Mouse (Mus musculus) limb, embryonic 10.5 days (tissue): Measurements from ENCODE around the gene Lin52. TPM values are rescaled to one million over a fixed set of nuclear protein-coding genes. Genes with fewer than 3 reads are reported as not detected.

Experiments
- DNase-seq: peaks from one replicate; pipeline ENCODE4 v3.0.0-alpha.2; 2017; ENCODE audit warnings: low spot score
- H3K27ac ChIP-seq: fragments of 300-500 bp; sonication (generic); 2 replicates; pipeline ENCODE4 v1.5.1; 2016; ENCODE audit warnings: mild to moderate bottlenecking
- H3K27me3 ChIP-seq: fragments of 300-500 bp; sonication (generic); 2 replicates; pipeline ENCODE4 v1.6.1; 2016; ENCODE audit warnings: low read depth, mild to moderate bottlenecking; ENCODE audit not compliant: poor library complexity, severe bottlenecking
- H3K36me3 ChIP-seq: fragments of 300-500 bp; sonication (generic); 2 replicates; pipeline ENCODE4 v1.6.1; 2016; ENCODE audit warnings: mild to moderate bottlenecking, moderate library complexity
- H3K4me1 ChIP-seq: fragments of 300-500 bp; sonication (generic); 2 replicates; pipeline ENCODE4 v1.6.1; 2016
- H3K4me3 ChIP-seq: fragments of 300-500 bp; sonication (generic); 2 replicates; pipeline ENCODE4 v1.5.1; 2016; ENCODE audit warnings: mild to moderate bottlenecking, moderate library complexity
- H3K9me3 ChIP-seq: fragments of 300-500 bp; sonication (generic); replicated peaks from 2 replicates; pipeline ENCODE4 v1.6.1; 2016; ENCODE audit warnings: mild to moderate bottlenecking
- WGBS: fragments of 180-500 bp; shearing (Covaris S2); methylation state at CpG from one replicate; pipeline ENCODE4 v1.1.7; 2016; 5-methylcytosine and 5-hydroxymethylcytosine counted together
- polyA plus RNA-seq: library from polyadenylated mRNA; unstranded; fragments of >200 nt; fragmentation: Nextera tagmentation; extraction: Ambion mirVana; gene quantifications from 2 replicates; pipeline ENCODE4 v1.2.1, GENCODE M21; 2016

The Lin52 gene
- polyA plus RNA-seq, 1 experiment from 2014 or later, result 29.2 TPM

DNA sequence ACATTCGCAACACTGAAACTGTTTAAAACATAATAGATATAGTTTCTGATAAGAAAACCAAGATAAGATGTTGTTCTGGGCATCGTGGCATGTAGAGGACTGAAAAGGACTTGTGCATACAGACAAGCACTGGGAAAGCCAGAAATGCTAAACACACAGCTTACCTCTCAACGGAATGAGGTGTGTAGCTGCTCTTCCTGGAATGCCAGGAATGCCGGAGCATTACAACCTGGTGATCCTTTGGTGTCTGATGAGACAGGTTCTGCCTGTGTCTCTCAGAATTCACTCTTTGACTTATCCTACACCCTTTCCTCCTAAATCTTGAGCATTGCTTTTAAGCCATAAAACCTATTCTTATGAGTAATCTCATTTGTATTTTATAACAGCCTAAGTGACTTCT lies 8.7 kb upstream of the Lin52 start:
- no peaks in the 10 kb centered on the region for H3K4me1 ChIP-seq
- H3K9me3 ChIP-seq, result no peaks in the 10 kb centered on the region
- H3K4me3 ChIP-seq, result no peak overlapping the region
- 72% methylated on average over 4 of the region's 4 CpGs for WGBS
- no peak overlapping the region for H3K27ac ChIP-seq
- no peaks in the 10 kb centered on the region for H3K27me3 ChIP-seq
- no peaks in the 10 kb centered on the region for H3K36me3 ChIP-seq
- no peak for DNase-seq

DNA sequence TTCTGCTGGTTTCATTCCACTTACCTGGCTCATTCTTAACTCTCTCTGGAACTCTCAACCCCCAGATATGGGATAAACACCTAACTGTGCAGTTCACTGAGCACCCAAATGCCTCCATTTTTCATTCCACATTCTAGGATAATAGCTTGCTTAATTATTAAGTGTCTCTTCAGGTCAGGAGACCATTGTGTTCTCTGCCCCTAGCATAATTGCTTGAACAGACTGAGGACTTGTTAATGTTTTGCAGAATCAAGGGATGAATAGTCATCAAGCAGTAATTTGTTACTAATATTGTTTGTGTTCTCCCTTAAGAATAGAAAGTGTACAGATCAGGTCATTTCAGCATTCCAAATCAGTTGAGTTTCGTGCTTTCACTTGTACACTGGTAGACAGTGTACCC lies 3.8 kb upstream of the Lin52 start:
- H3K27me3 ChIP-seq, result no peaks in the 10 kb centered on the region
- 71% methylated on average over 1 of the region's 1 CpGs for WGBS
- H3K36me3 ChIP-seq, result no peaks in the 10 kb centered on the region
- H3K27ac ChIP-seq, result no peak overlapping the region
- DNase-seq, result no peak
- no peak overlapping the region for H3K4me3 ChIP-seq
- H3K4me1 ChIP-seq, result peaks cover 17% of the 10 kb centered on the region
- no peaks in the 10 kb centered on the region for H3K9me3 ChIP-seq

DNA sequence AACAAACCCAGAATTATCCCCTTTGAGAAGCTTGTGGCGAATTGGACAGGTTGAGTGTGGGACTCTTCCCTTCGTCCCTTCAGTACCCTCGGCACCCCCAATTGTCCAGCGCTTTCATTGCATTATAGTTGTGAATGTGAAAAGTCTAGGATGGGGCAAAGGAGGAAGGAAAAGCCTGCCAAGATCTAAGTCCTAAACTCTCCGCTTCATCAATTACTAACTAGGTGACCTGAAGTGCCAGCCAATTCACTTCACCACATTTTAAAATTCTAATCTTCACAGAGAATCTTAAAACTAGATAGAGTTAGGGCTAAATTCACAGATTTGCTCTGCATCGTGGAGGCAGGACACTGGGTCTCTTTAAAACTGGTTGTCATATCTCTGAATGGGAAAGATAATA lies 3.0 kb upstream of the Lin52 start:
- Histone ChIP-seq H3K9me3 (no peaks in the 10 kb centered on the region), H3K4me1 (peaks cover 20% of the 10 kb centered on the region)
- no peak for DNase-seq

DNA sequence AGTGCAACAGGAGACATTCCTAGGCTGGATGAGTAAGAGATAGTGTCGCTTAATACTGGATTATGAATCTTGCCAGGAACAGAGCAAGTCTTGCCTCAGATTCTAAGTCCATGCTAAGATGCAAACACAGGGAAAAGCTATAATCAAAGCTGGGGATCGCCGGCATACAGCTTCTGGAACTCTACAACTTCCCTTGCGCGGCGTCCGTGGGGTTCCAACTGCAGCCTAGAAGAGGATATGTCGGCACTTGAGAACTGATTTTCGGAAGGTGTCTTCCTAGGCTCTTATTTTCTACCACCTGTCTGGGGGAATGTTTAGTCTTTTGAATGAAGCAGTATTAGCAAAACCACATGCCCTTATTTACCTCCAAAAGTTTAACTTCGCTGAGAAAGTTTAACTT lies 1.3 kb upstream of the Lin52 start:
- Histone ChIP-seq H3K4me3 (peak overlapping the region; percentile 78), H3K27ac (no peak overlapping the region), H3K27me3 (no peaks in the 10 kb centered on the region), H3K9me3 (no peaks in the 10 kb centered on the region), H3K4me1 (peaks cover 20% of the 10 kb centered on the region), H3K36me3 (no peaks in the 10 kb centered on the region)
- WGBS, result 51% methylated on average over 10 of the region's 10 CpGs
- no peak for DNase-seq

More for the DNA sequence above, 3.0 kb upstream of the Lin52 start:
- H3K27me3 ChIP-seq, result no peaks in the 10 kb centered on the region
- no peaks in the 10 kb centered on the region for H3K36me3 ChIP-seq
- no peak overlapping the region for H3K4me3 ChIP-seq
- H3K27ac ChIP-seq, result no peak overlapping the region
- 85% methylated on average over 6 of the region's 6 CpGs for WGBS

DNA sequence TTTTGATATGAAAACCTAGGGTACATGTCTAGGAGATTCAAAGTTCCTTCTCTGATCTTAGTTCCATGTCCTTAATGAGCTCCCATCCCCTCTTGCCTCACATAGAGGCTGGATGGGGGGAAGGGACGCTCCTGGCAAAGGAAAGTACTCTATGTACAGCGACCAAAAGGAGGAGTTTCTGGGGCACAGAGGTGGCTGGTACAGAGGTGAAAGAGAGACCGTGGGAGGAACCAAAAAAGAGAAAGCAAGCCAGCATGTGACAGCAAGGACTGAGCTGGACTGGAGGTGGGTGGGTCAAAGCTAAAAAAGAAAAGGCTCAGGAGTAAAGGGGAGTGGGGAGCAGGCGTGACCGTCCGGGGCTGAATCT lies 888 bp upstream of the Lin52 start:
- WGBS, result 1% methylated on average over 6 of the region's 6 CpGs

DNA sequence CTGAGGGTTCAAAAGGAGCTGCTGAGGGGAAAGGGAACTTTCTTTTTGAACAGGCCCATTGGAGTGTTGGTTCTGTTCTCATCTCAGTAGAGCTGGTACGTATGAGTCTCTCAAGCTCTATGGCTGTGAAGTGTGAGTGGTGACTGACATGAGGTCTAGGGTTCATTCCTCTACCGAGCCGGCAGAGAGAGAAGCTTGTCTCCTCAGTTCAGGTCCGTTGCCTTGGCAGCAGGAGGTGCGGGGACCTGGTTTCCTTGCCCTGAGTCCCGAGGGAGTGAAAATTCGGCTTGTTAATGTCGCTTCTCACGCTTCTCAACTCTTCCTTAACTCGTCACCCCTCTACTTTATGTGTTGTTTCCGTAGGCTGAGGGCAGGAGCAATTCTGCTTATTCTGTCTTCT lies 579 bp downstream of the Lin52 start:
- DNase-seq, result no peak
- peak overlapping the region; percentile 80 for H3K27ac ChIP-seq
- 2% methylated on average over 11 of the region's 11 CpGs for WGBS

More for the DNA sequence above, 888 bp upstream of the Lin52 start:
- Histone ChIP-seq H3K4me1 (peaks cover 20% of the 10 kb centered on the region), H3K27ac (peak overlapping the region; percentile 68), H3K36me3 (no peaks in the 10 kb centered on the region), H3K27me3 (no peaks in the 10 kb centered on the region), H3K4me3 (peak overlapping the region; percentile 78), H3K9me3 (no peaks in the 10 kb centered on the region)
- no peak for DNase-seq

DNA sequence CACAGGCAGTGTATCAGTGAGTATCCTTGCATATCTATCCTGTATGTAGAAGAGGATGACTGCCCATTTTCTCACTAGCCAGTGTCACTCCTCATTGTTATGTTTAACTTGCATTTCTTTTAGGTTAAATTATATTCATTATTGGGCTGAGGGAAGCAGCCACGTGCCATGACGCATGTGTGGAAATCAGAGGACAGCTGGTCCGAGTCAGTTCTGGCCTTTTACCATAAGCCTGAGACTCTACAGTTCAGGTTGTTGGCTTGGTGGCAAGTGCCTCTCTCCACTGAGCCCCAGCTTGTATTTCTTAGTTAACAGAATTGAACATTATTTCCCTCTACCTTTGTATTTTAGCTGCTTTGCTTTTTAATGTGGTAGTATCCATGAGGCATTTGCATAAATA lies 5.7 kb downstream of the Lin52 start:
- H3K27me3 ChIP-seq, result no peaks in the 10 kb centered on the region
- no peaks in the 10 kb centered on the region for H3K9me3 ChIP-seq
- H3K27ac ChIP-seq, result no peak overlapping the region
- no peak for DNase-seq
- no peak overlapping the region for H3K4me3 ChIP-seq
- H3K36me3 ChIP-seq, result peaks cover 47% of the 10 kb centered on the region
- WGBS, result 93% methylated on average over 3 of the region's 3 CpGs
- peaks cover 8% of the 10 kb centered on the region for H3K4me1 ChIP-seq

More for the DNA sequence above, 579 bp downstream of the Lin52 start:
- peaks cover 20% of the 10 kb centered on the region for H3K4me1 ChIP-seq
- H3K9me3 ChIP-seq, result no peaks in the 10 kb centered on the region
- peak overlapping the region; percentile 78 for H3K4me3 ChIP-seq
- H3K27me3 ChIP-seq, result no peaks in the 10 kb centered on the region
- peaks cover 3% of the 10 kb centered on the region for H3K36me3 ChIP-seq

DNA sequence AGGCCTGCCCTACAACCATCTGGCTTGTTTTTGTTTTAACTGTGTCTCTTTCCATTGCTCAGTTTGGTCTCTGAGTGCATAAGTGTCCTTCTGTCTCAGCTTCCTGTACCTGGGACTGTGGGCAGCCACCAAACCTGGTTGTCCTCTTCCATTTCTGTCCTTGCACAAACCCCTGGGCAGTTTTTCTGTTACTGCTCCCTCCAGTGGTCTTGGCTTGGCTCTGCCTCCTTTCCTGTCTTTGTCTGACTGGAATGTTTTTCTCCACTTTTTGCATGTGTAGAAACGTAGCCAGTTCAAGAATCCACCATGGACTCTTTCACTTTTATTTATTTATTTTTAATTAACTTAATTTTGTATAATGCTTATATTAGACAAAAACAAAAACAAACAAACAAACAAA lies 8.6 kb downstream of the Lin52 start:
- H3K4me1 ChIP-seq, result no peaks in the 10 kb centered on the region
- no peak for DNase-seq
- H3K27me3 ChIP-seq, result no peaks in the 10 kb centered on the region
- H3K36me3 ChIP-seq, result peaks cover 74% of the 10 kb centered on the region
- WGBS, result 77% methylated on average over 1 of the region's 1 CpGs
- H3K4me3 ChIP-seq, result no peak overlapping the region
- H3K9me3 ChIP-seq, result no peaks in the 10 kb centered on the region
- no peak overlapping the region for H3K27ac ChIP-seq

DNA sequence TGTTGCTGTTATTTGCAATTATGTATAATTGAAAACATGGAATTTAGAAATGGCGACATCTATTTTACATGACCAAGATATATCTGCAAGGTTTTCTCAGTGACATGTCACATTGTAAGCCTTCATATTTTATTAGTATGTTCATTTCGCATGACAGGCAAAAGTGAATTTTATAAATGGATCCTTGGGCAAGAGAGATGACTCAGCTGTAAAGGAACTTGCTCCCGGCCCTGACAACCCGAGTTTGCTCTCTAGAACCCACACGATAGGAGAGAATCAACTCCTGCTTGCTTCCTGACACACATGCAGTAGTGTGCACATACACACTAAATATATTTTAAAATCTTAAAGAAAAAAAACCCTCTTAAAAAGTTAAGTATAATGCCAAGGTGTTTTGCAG lies 10.2 kb downstream of the Lin52 start:
- no peak for DNase-seq
- Histone ChIP-seq H3K4me1 (no peaks in the 10 kb centered on the region), H3K27ac (no peak overlapping the region), H3K9me3 (no peaks in the 10 kb centered on the region), H3K27me3 (no peaks in the 10 kb centered on the region), H3K4me3 (no peak overlapping the region), H3K36me3 (peaks cover 79% of the 10 kb centered on the region)
- WGBS, result 93% methylated on average over 5 of the region's 5 CpGs

DNA sequence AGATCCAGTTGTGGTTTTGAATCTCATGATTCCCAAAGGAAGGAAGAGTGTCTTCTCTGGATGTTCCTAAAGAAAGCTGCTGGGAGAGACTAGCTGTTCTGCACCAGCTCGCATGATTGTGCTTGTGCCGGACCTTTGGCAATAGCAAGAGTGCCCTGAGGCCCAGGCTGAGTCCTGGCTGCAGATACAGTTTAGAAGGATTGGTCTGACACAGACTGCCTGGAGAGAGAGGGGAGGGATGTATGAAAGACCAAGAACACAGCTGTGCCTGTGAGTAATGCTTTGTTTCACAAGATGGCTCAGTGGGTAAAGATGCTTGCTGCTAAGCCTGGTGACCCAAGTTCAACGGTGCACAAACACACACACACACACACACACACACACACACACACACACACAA lies 11.6 kb downstream of the Lin52 start:
- H3K4me1 ChIP-seq, result no peaks in the 10 kb centered on the region
- no peaks in the 10 kb centered on the region for H3K9me3 ChIP-seq
- DNase-seq, result no peak
- no peaks in the 10 kb centered on the region for H3K27me3 ChIP-seq
- peaks cover 73% of the 10 kb centered on the region for H3K36me3 ChIP-seq
- H3K4me3 ChIP-seq, result no peak overlapping the region
- WGBS, result 98% methylated on average over 3 of the region's 3 CpGs
- H3K27ac ChIP-seq, result no peak overlapping the region

DNA sequence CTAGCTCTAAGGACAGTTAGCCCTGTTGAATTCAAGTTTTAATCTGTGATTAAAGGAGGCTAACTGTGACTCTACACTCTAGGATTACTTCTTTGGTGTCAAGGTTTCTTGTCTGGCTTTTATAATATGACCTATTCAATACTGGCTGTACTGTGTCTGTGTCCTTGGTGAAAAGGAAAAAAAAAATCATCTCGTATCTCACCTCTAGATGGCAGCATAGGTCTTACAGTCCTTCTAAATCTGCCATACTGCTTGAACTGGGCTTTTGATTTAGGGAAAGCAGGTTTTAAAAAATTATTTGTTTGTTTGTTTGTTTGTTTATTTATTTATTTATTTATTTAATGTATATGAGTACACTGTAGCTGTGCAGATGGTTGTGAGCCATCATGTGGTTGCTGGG lies 17.5 kb downstream of the Lin52 start:
- H3K4me3 ChIP-seq, result no peak overlapping the region
- H3K9me3 ChIP-seq, result no peaks in the 10 kb centered on the region
- H3K27ac ChIP-seq, result no peak overlapping the region
- H3K4me1 ChIP-seq, result no peaks in the 10 kb centered on the region
- H3K27me3 ChIP-seq, result no peaks in the 10 kb centered on the region
- 7% methylated on average over 1 of the region's 1 CpGs for WGBS
- H3K36me3 ChIP-seq, result peaks cover 47% of the 10 kb centered on the region
- no peak for DNase-seq

DNA sequence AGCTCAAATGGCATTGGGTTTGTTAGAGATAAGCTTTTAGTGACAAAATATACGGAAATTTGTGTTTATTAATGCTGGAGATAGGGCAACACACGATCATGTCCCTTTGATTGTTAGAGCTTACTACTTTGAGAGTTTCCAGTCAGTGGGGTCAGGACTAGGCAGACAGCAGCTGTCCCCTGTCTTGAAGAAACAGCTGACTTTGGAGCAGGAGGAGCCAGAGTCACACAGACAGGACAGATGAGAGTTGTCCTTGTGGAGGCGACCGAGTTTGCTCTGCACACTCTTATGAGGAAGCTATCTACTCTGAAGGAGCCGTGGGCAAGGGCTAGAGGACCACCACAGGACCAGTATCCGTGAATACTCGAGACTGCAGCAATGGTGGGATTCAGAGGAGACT lies 27.7 kb downstream of the Lin52 start:
- no peak for DNase-seq
- H3K9me3 ChIP-seq, result no peaks in the 10 kb centered on the region
- WGBS, result 88% methylated on average over 7 of the region's 7 CpGs
- H3K27me3 ChIP-seq, result 0 out of 2 replicates have a peak, but pooled peaks cover 6% of the 10 kb centered on the region
- no peak overlapping the region for H3K27ac ChIP-seq
- H3K4me3 ChIP-seq, result no peak overlapping the region
- H3K4me1 ChIP-seq, result peaks cover 16% of the 10 kb centered on the region
- H3K36me3 ChIP-seq, result peaks cover 25% of the 10 kb centered on the region

DNA sequence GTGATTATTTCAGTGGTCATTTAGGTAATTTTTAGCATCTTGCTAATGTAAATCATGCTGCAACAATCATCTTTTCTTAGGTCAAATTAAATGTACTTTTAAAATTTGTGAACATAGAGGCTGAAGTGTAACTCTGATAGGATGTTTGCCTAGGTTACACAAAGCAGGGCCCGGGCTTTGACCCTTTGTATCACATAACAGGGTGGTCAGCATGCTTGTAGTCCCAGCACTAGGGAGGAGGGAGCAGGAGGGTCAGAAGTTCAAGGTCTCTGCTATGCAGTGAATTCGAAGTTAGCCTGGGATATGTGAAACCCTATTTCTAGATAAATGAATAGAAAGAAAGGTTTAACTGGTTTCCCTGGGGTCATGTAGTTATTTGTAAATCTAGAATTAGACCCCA lies 30.0 kb downstream of the Lin52 start:
- DNase-seq, result no peak
- Histone ChIP-seq H3K4me3 (no peak overlapping the region), H3K27ac (no peak overlapping the region), H3K36me3 (peaks cover 10% of the 10 kb centered on the region), H3K27me3 (peaks cover 15% of the 10 kb centered on the region), H3K9me3 (no peaks in the 10 kb centered on the region), H3K4me1 (peaks cover 16% of the 10 kb centered on the region)
- 72% methylated on average over 2 of the region's 2 CpGs for WGBS

DNA sequence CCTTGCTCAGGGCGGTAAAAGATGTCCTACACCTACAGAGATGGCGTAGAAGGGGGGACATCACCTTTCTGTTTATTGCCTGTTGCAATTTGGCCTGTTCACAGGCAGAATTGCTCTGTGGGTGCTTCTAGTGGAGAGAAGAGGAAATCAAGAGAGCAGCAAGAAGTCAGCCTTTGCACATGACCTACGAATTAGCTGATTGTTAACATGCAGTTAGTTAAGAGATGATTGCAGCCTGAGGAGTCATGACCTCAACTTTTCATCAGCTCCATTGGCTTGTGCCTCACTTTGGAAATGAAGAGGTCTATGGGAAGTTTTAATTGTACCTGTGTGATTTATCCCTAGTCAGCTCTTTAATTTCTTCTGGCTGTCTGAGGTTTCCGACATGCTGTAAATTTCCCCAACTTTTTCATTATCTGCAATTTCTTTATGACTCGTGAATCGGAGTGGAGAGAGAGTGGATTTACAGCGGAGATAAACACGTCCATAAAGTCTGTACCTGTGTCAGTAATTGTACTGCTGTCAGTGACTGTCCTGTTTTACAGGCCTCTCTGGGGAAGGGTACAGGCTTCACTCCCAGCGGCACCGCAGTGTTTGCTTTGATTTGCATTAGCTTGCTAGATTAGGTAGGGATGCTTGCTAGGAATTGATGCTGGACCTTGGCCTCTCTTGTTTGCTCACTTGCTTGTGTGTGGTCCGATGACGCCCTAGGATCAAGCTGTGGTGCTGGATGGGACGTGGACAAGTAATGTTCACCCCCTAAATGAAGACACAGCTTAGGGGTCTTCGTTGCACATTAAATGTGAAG lies 31.8 kb downstream of the Lin52 start:
- Histone ChIP-seq H3K9me3 (no peaks in the 10 kb centered on the region), H3K27ac (no peak overlapping the region), H3K4me1 (peaks cover 24% of the 10 kb centered on the region), H3K4me3 (no peak overlapping the region), H3K27me3 (peaks cover 18% of the 10 kb centered on the region), H3K36me3 (peaks cover 8% of the 10 kb centered on the region)
- no peak for DNase-seq
- WGBS, result 57% methylated on average over 14 of the region's 14 CpGs
